Mouse (Mus musculus) testis, adult 2 months (tissue): ENCODE measurements around the gene Tmem184b.

Experiments used
- CTCF ChIP-seq: fragments of 200-500 bp; IDR thresholded peaks from 2 replicates; pipeline ENCODE4 v1.5.1; 2012; ENCODE audit warnings: low read depth, mild to moderate bottlenecking, inconsistent platforms, low read length, moderate library complexity; ENCODE audit not compliant: control insufficient read depth, insufficient read depth, insufficient replicate concordance
- POLR2A ChIP-seq: fragments of 200-500 bp; IDR thresholded peaks from 2 replicates; pipeline ENCODE4 v1.6.1; 2012; ENCODE audit warnings: low read depth, mild to moderate bottlenecking, inconsistent platforms, low read length, moderate library complexity; ENCODE audit not compliant: control insufficient read depth

DNA sequence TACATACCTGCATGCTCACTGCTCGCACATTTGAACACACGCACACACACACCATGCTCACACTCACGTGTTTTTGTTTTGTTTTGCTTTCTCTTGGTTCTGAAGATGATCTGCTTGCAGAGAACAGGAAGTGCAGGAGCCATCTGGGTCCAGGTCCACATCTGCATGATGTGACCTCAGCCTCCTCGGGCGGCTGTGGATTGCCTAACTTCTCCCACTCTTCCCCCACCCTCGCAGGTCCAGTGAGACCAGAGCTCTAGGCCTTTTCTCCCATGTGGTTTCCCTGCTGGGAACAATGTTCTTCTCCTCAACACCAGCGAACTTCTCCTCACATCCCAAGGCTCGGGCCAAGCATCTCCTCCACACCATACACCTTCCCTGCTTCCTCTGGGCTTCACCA, 10.4 kb upstream of the Tmem184b start:
- no peak for TF ChIP-seq POLR2A
- TF ChIP-seq CTCF: no peak
